Mouse (Mus musculus): Measurements from ENCODE around the gene Sept5.

DNA sequence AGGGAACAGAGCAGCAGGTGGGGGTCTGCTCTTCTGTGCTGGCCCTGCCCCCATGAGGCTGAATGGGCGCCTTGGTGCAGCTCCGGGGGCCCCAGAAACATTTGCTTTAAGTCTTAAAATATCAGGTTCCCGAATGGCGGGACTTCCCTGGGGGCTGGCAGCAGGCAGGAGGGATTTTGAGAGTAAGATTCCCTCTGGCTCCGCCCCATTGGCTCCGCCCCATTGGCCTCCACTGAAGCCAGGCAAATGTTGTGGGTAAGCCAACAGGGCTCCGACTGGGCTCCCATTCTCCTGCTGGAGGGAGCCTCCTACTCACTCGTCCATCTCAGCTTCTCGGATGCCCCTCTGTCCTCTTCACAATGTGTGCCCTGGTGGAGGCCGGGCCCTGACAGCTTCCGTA, 21.5 kb downstream of the Sept5 start:
- TF ChIP-seq CTCF (IDR thresholded peaks at IDR 0.05; ENCODE audit: low read depth) = no peak
- no peak for TF ChIP-seq EP300 (IDR thresholded peaks at IDR 0.05; ENCODE audit: low read depth)

Measured in heart, postnatal 0 days (tissue).